Mouse (Mus musculus): ENCODE measurements around the gene Aurkc. TPM values are rescaled to one million over a fixed set of nuclear protein-coding genes. Genes with fewer than 3 reads are reported as not detected.
"Not testable (repeated sequence)": the region's sequence is repeated elsewhere in the genome, so short reads cannot be mapped to it uniquely, and the experiment has no call there.

The Aurkc gene
- not detected in 2 replicates for polyA plus RNA-seq (2015; fragmentation: Nextera tagmentation; extraction: Ambion mirVana)

DNA sequence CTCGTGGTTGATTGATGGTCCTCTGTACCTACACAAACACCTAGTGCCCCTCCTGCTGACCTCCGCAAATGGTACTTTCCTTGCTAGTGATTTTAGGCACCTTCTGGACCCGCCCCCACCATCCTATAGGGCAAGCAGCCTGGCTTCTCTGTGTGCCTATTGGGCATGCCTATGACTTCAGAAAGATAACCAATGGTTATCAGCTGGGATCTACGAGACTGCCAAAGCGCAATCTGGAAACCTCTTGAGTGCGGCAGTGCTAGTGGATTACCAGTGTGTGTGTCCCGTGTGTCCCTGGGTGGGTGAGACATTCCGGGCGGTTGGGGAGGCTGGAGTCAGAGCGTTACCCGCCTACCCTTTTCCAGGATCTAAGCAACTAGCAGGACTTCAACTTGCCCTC lies at the start of gene Aurkc:
Gene Aurkc, plus strand, starts transcription at position 50 of the 400 bp plus-strand sequence.
- H3K27ac ChIP-seq (replicated peaks); H3K9ac ChIP-seq (replicated peaks); H3K9me3 ChIP-seq; H3K36me3 ChIP-seq; H3K27me3 ChIP-seq; H3K4me3 ChIP-seq; ATAC-seq (replicated peaks); H3K4me2 ChIP-seq (replicated peaks); H3K4me1 ChIP-seq: not testable (repeated sequence)
- 89% methylated on average over 11 of the region's 11 CpGs for WGBS

DNA sequence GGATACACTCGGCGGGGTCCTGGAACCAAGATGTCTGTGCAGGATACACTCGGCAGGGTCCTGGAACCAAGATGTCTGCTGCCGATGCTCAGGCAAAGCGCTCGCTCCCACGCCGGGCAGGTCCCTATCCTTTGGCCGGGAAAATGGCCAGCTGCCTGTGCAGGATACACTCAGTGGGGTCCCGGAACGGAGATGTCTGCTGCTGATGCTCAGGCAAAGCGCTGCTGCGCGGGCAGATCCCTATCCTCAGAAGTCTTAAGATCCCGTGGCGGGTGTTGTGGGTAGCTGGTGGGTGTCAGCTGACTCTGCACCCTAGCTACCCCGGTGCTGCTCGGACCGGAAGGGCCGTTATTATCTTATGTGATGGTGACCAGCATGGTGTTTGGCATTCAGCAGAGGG lies 47.0 kb upstream of the Aurkc start:
- not testable (repeated sequence) for ATAC-seq (replicated peaks); H3K9ac ChIP-seq (replicated peaks); H3K4me1 ChIP-seq

DNA sequence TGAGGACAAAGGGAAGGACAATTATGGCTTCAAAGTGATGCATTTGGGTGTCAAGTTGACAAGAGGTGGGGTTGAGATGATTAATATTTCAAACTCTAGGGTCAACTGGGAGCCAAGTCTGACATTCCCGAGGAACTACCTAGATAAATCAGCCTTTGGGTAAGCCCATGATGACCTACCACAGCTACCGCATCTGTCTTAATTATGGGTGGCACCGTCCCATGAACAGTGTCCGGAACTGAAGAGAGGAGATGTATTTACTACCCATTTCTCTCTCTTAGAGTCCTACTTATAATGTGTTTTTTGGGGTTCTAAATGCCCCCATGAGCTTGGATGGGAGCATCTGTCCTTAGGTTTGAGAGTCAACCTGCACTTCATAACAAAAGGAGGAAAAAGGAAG lies 38.5 kb upstream of the Aurkc start:
- Histone ChIP-seq H3K4me3 (no peak overlapping the region), H3K4me1 (no peaks in the 10 kb centered on the region), H3K36me3 (0 out of 2 replicates have a peak, but pooled peaks cover under 1% of the 10 kb centered on the region), H3K27me3 (no peaks in the 10 kb centered on the region), H3K9me3 (no peaks in the 10 kb centered on the region), H3K9ac (replicated peaks) (no peak overlapping the region), H3K4me2 (replicated peaks) (no peak overlapping the region), H3K27ac (replicated peaks) (no peak overlapping the region)
- no peak for ATAC-seq (replicated peaks)
- 93% methylated on average over 4 of the region's 4 CpGs for WGBS

More for the DNA sequence above, 47.0 kb upstream of the Aurkc start:
- not testable (repeated sequence) for H3K4me2 ChIP-seq (replicated peaks); H3K4me3 ChIP-seq; H3K9me3 ChIP-seq; H3K36me3 ChIP-seq; H3K27me3 ChIP-seq; H3K27ac ChIP-seq (replicated peaks)
- WGBS, result 93% methylated on average over 20 of the region's 20 CpGs

DNA sequence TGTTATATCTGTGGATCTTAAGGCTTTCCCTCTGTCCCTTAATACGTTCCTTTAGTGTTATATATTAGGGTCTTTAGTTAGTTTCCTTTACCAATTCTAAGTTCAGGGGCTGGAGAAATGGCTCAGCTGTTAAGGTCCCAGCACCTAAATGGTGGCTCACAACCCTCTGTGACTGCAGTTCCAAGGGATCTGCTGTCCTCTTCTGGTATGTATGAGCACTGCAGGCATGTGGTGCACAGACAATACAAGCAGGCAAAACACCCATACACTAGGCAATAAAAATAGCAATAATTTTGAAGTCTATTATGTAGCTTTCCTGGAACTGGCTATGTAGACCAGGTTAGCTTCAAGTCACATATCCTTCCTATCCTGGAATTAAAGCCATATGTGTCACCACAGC lies 36.5 kb upstream of the Aurkc start:
- Histone ChIP-seq H3K27ac (replicated peaks) (no peak overlapping the region), H3K9me3 (0 out of 2 replicates have a peak, but pooled peaks cover 3% of the 10 kb centered on the region), H3K4me1 (no peaks in the 10 kb centered on the region), H3K4me2 (replicated peaks) (no peak overlapping the region), H3K9ac (replicated peaks) (no peak overlapping the region), H3K36me3 (peaks cover 8% of the 10 kb centered on the region; the same call in 1 of the 2 replicates), H3K4me3 (no peak overlapping the region), H3K27me3 (no peaks in the 10 kb centered on the region)
- WGBS, result 71% methylated on average over 1 of the region's 1 CpGs
- no peak for ATAC-seq (replicated peaks)

DNA sequence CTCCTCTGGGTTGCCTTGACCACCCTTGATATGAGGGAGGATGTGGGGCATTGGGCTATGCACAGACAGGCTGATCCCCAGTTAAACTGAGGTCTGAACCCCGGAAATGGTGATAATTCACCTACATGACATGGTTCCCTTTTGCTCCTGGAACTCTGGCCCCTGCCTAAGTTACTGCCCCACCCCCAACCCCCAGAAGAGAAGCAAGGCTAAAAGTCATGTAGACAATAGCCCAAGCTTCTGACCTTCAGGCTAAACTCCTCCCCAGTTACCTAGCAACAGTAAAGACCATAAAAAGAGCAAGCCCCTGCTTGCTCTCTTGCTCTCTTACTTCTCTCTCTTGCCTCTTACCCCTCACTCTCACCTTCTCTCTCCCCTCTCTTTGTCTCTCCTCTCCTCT lies 21.5 kb upstream of the Aurkc start:
- Histone ChIP-seq H3K9me3 (no peaks in the 10 kb centered on the region), H3K27me3 (no peaks in the 10 kb centered on the region), H3K4me3 (no peak overlapping the region), H3K9ac (replicated peaks) (no peak overlapping the region), H3K36me3 (no peaks in the 10 kb centered on the region), H3K4me2 (replicated peaks) (no peak overlapping the region), H3K27ac (replicated peaks) (no peak overlapping the region), H3K4me1 (no peaks in the 10 kb centered on the region)
- WGBS, result 100% methylated on average over 1 of the region's 1 CpGs
- ATAC-seq (replicated peaks), result no peak

DNA sequence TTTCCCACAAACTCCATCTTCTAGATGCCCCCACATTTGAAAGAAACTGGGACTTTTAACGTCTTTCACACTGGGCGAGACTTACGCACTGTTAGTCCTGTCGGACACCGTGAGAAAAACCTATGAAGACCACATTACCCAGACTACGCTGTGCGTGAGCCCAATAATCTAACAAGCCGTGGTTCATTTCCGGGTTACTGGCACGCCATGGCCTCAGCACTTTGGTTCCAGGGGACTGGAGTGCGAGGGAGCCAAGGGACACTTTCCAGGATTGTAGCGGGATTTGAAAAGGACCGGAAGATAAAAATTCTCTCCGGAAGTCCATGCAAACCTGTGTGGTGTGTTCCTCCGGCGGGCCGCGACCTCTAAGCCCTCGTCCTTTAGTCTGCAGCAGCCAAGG lies 18.2 kb upstream of the Aurkc start:
- H3K4me3 ChIP-seq, result no peak overlapping the region
- H3K4me2 ChIP-seq (replicated peaks), result no peak overlapping the region
- WGBS, result 92% methylated on average over 19 of the region's 19 CpGs
- ATAC-seq (replicated peaks), result no peak
- H3K9me3 ChIP-seq, result no peaks in the 10 kb centered on the region
- no peaks in the 10 kb centered on the region for H3K4me1 ChIP-seq
- no peaks in the 10 kb centered on the region for H3K36me3 ChIP-seq
- H3K9ac ChIP-seq (replicated peaks), result no peak overlapping the region
- no peaks in the 10 kb centered on the region for H3K27me3 ChIP-seq
- no peak overlapping the region for H3K27ac ChIP-seq (replicated peaks)

DNA sequence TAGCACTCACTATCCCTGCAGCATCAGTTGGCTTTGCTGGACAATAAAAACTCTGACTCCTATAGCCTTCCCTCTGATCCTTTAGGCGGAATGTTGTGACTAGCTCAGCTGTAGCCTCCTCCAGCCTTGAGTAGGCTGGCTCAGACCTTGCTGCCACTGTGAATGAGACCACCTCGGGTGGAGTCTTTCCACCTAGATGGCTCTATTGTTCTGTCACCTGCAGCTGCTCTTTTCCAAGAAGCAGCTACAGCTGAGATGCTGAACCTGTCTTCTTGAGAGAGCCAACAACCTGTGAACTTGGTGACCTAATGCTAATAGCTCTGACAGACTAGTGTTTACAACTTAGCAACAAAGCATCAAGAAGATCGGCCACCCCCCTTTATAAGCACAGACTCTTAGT lies 3.8 kb downstream of the Aurkc start:
- 64% methylated on average over 3 of the region's 3 CpGs for WGBS
- H3K4me2 ChIP-seq (replicated peaks); ATAC-seq (replicated peaks); H3K36me3 ChIP-seq; H3K27me3 ChIP-seq; H3K4me3 ChIP-seq; H3K4me1 ChIP-seq; H3K9ac ChIP-seq (replicated peaks); H3K9me3 ChIP-seq; H3K27ac ChIP-seq (replicated peaks): not testable (repeated sequence)

DNA sequence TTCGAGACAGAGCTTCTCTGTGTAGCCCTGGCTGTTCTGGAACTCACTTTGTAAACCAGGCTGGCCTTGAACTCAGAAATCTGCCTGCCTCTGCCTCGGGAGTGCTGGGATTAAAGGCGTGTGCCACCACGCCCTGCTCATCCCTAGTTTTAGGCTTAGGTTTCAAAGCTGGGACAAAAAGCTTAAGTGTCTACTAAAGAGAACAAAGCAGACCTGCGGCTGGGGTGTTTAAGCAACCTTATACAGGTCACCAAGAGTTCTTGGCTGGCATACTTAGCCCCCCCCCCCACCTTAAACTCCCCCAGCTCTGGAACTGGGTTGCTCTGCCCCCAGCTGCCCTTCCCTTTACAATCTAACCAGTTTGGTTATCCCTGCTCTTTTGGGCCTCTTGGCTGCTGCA lies 10.3 kb downstream of the Aurkc start:
- ATAC-seq (replicated peaks); H3K9ac ChIP-seq (replicated peaks): not testable (repeated sequence)
- 81% methylated on average over 5 of the region's 5 CpGs for WGBS

DNA sequence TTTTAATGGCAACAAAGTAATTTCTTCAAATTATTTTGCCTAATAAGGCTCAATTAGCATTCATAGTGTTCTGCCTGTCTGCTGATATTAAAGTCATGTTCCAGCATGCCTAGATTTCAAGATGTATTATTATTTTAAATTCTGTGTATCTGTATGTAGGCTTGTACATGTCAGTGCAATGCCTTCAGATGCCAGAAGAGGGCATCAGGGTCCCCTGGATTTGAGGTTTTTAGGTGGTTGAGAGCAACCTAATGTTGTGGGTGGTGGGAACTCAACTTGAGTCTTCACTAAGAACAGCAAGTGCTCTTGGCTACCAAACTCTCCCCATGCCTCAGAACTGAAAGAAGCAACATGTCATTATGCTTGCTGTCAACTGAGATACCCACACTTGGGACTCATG lies 32.3 kb downstream of the Aurkc start:
- H3K36me3 ChIP-seq, result no peaks in the 10 kb centered on the region
- no peak overlapping the region for H3K27ac ChIP-seq (replicated peaks)
- no peak overlapping the region for H3K4me2 ChIP-seq (replicated peaks)
- H3K9me3 ChIP-seq, result no peaks in the 10 kb centered on the region
- H3K4me1 ChIP-seq, result no peaks in the 10 kb centered on the region
- ATAC-seq (replicated peaks), result no peak
- H3K27me3 ChIP-seq, result no peaks in the 10 kb centered on the region
- no peak overlapping the region for H3K9ac ChIP-seq (replicated peaks)
- H3K4me3 ChIP-seq, result no peak overlapping the region

More for the DNA sequence above, 10.3 kb downstream of the Aurkc start:
- not testable (repeated sequence) for H3K27me3 ChIP-seq; H3K4me1 ChIP-seq; H3K27ac ChIP-seq (replicated peaks); H3K36me3 ChIP-seq; H3K9me3 ChIP-seq; H3K4me2 ChIP-seq (replicated peaks); H3K4me3 ChIP-seq

DNA sequence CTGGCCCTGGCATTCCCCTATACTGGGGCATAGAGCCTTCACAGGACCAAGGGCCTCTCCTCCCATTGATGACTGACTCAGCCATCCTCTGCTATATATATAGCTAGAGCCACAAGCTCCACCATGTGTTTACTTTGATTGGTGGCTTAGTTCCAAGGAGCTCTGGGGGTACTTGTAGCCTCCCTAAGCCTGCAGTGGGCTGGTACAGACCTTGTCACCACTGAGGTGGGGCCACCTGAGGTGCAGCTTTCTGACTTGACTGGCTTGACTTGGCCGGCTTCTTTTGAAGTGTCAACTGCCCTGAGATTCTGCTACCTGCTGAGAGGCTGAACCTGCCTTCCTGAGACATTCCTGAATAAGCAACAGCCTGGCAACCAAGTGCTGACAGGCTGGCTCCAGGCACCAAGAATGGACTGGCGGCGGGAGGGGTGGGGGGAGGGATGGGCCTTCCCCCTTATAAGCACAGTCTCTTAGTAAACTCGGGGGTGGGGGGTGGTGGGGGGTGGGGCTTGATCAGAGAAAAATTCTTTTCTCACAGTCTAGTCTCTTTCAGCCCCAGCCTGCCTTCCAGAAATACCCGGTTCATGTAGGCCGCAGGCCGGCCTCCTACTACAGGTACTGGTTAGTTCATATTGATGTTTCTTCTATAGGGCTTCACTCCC lies 54.7 kb downstream of the Aurkc start:
- not testable (repeated sequence) for H3K36me3 ChIP-seq; H3K4me2 ChIP-seq (replicated peaks); H3K27ac ChIP-seq (replicated peaks); H3K4me3 ChIP-seq; ATAC-seq (replicated peaks); H3K9me3 ChIP-seq; H3K27me3 ChIP-seq; H3K9ac ChIP-seq (replicated peaks); H3K4me1 ChIP-seq
- 47% methylated on average over 7 of the region's 7 CpGs for WGBS

Other genes with a start within 250 kb of the Aurkc start
- 25.1 and 26.5 TPM in 2 replicates for gene Zfp954, start 126.2 kb downstream of the Aurkc start, polyA plus RNA-seq (2015; fragmentation: Nextera tagmentation; extraction: Ambion mirVana)
- gene Zfp773, start 141.5 kb downstream of the Aurkc start, polyA plus RNA-seq (2015; fragmentation: Nextera tagmentation; extraction: Ambion mirVana), result 17.4 and 17.5 TPM in 2 replicates
- 3.6 and 4.1 TPM in 2 replicates for gene Zfp418, start 176.0 kb downstream of the Aurkc start, polyA plus RNA-seq (2015; fragmentation: Nextera tagmentation; extraction: Ambion mirVana)
- 8.9 and 9.1 TPM in 2 replicates for gene Zfp772, start 214.7 kb downstream of the Aurkc start, polyA plus RNA-seq (2015; fragmentation: Nextera tagmentation; extraction: Ambion mirVana)

All from forebrain, embryonic 15.5 days (tissue).